Mouse (Mus musculus) liver, embryonic 12.5 days (tissue): ENCODE data around the gene Zfp386. TPM values are rescaled to one million over a fixed set of nuclear protein-coding genes. Genes with fewer than 3 reads are reported as not detected.

ENCODE experiments used
- ATAC-seq: fragments of 200-750 bp; cut with Nextera tagmentation; 2 replicates; pipeline ENCODE4 v1.8.0; 2017; ENCODE audit warnings: moderate number of reproducible peaks, mild to moderate bottlenecking, moderate library complexity
- H3K27ac ChIP-seq: fragments of 300-500 bp; sonication (generic); 2 replicates; pipeline ENCODE4 v1.5.1; 2016; ENCODE audit warnings: mild to moderate bottlenecking
- H3K27me3 ChIP-seq: fragments of 300-500 bp; sonication (generic); replicated peaks from 2 replicates; pipeline ENCODE4 v1.6.1; 2016; ENCODE audit warnings: mild to moderate bottlenecking, moderate library complexity
- H3K36me3 ChIP-seq: fragments of 300-500 bp; sonication (generic); 2 replicates; pipeline ENCODE4 v1.6.1; 2016; ENCODE audit warnings: mild to moderate bottlenecking, moderate library complexity
- H3K4me1 ChIP-seq: fragments of 300-500 bp; sonication (generic); 2 replicates; pipeline ENCODE4 v1.6.1; 2016
- H3K4me2 ChIP-seq: fragments of 300-500 bp; sonication (generic); 2 replicates; pipeline ENCODE4 v1.6.1; 2016; ENCODE audit warnings: mild to moderate bottlenecking, moderate library complexity
- H3K4me3 ChIP-seq: fragments of 300-500 bp; sonication (generic); 2 replicates; pipeline ENCODE4 v1.5.1; 2016; ENCODE audit warnings: mild to moderate bottlenecking, moderate library complexity
- H3K9ac ChIP-seq: fragments of 300-500 bp; sonication (generic); 2 replicates; pipeline ENCODE4 v1.6.1; 2016; ENCODE audit warnings: mild to moderate bottlenecking, moderate library complexity
- H3K9me3 ChIP-seq: fragments of 300-500 bp; sonication (generic); replicated peaks from 2 replicates; pipeline ENCODE4 v1.6.1; 2016; ENCODE audit warnings: mild to moderate bottlenecking, moderate library complexity
- WGBS: fragments of 180-500 bp; shearing (Covaris S2); methylation state at CpG from one replicate; pipeline ENCODE4 v1.1.7; 2016; ENCODE audit not compliant: insufficient replicate concordance; 5-methylcytosine and 5-hydroxymethylcytosine counted together
- polyA plus RNA-seq: library from polyadenylated mRNA; unstranded; fragments of >200 nt; fragmentation: Nextera tagmentation; extraction: Ambion mirVana; gene quantifications from 2 replicates; pipeline ENCODE4 v1.2.1, GENCODE M21; 2016

The Zfp386 gene
- polyA plus RNA-seq, 1 experiment from 2014 or later, result 8.7 TPM

DNA sequence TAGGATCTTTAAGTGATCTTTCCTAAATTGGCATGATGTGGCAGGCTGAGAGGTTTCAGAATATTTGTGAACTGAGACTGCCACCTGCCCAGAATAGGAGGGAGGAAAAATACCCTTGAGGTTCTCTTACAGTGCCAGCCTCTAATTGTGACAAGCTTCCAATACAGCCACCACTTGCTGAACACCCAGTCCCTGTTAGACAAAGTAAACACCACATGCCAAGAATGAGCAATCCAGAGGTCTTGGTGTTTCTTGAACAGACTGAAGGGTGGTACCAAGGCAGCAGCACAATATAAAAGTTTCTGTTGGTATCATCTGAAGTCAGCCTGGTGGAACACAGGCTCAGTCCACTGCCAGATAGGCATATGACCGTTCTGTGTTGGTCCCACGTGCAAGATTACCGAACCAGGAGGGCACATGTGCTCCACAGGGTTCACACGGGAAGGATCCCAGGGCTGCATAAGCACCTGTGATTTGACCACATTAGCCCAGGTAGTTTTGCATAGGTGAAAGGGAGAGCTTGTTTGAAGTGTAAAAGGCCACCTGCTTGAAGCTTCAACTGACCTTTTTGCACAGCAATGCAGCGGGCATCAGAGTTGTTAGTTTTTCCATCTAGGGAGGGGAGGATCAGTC lies 14.2 kb downstream of the Zfp386 start:
- no peak for ATAC-seq
- 78% methylated on average over 5 of the region's 5 CpGs for WGBS
- no peaks in the 10 kb centered on the region for H3K4me1 ChIP-seq

DNA sequence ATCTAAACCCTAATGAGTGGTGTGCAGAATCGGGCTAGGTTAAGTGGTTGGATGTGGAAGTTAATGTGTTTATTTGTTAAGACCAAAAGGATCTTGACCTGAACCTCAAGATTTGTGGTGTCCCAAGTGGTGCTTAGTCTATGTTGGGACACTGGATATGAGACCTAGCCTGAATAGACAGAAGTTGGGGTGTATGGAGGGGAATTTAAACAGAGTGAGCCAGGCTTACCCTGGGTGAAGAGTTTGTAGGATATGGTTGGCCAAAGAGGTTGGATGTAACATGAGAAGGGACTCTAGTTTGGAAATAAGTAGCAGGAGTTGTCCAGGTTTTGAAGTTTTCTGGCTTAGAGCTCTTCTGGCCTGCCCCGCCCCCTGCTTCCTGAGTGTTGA lies 14.7 kb downstream of the Zfp386 start:
- peaks cover 14% of the 10 kb centered on the region for H3K9me3 ChIP-seq
- H3K27ac ChIP-seq, result no peak overlapping the region
- H3K27me3 ChIP-seq, result no peaks in the 10 kb centered on the region
- H3K4me1 ChIP-seq, result no peaks in the 10 kb centered on the region
- no peak for ATAC-seq
- WGBS, result 66% methylated on average over 2 of the region's 2 CpGs
- H3K4me3 ChIP-seq, result no peak overlapping the region
- no peak overlapping the region for H3K4me2 ChIP-seq
- no peak overlapping the region for H3K9ac ChIP-seq
- H3K36me3 ChIP-seq, result peaks cover 40% of the 10 kb centered on the region

More for the DNA sequence above, 14.2 kb downstream of the Zfp386 start:
- no peak overlapping the region for H3K4me3 ChIP-seq
- peaks cover 46% of the 10 kb centered on the region for H3K36me3 ChIP-seq
- H3K27me3 ChIP-seq, result no peaks in the 10 kb centered on the region
- H3K9me3 ChIP-seq, result peaks cover 14% of the 10 kb centered on the region
- no peak overlapping the region for H3K9ac ChIP-seq
- H3K4me2 ChIP-seq, result no peak overlapping the region
- no peak overlapping the region for H3K27ac ChIP-seq

DNA sequence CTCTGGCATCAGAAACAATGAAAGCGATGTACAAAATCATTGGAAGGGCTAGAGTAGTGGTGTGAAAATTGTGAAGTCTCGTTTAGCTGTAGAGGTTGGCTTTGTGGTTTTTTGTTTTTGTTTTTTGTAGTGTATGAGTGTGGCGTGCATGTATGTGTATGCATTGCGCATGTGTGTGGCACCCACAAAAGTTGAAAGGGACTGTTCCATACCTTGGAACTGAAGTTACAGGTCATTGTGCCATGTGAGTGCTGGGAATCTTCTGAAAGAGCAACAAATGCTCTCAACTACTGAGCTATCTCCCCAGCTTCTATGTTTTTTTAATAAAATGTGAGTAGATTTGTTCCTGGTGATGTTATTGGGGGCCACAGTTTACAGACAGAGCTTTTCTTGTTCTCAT lies 15.5 kb downstream of the Zfp386 start:
- no peak for ATAC-seq
- Histone ChIP-seq H3K27me3 (no peaks in the 10 kb centered on the region), H3K9ac (no peak overlapping the region), H3K4me3 (no peak overlapping the region), H3K9me3 (peaks cover 14% of the 10 kb centered on the region), H3K4me1 (no peaks in the 10 kb centered on the region), H3K27ac (no peak overlapping the region), H3K4me2 (no peak overlapping the region), H3K36me3 (peaks cover 35% of the 10 kb centered on the region)
- 71% methylated on average over 4 of the region's 4 CpGs for WGBS

DNA sequence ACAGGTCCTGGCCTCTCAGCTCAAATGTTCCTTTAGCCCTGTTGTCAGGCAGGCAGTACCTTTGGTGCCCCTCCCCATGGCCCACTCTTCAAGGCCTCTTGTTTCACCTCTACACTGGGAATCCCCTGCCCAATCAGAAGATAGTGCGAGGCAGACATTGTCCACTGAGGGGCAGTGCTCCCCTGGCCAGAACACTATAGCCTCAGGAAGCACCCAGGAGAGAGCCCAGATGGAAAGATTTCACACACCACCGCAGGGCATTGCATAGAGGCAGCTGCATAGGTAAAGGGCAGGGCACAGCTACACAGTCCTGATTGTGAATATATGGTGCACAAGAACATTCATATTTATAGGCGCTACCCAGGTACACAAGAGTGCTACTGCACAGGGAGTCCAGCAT lies 23.5 kb downstream of the Zfp386 start:
- Histone ChIP-seq H3K4me2 (no peak overlapping the region), H3K27me3 (peaks cover 6% of the 10 kb centered on the region; the same call in 1 of the 2 replicates), H3K9ac (no peak overlapping the region), H3K4me1 (no peaks in the 10 kb centered on the region), H3K27ac (no peak overlapping the region), H3K36me3 (no peaks in the 10 kb centered on the region), H3K4me3 (no peak overlapping the region), H3K9me3 (no peaks in the 10 kb centered on the region)
- WGBS, result 25% methylated on average over 3 of the region's 3 CpGs
- ATAC-seq, result 0 out of 2 replicates have a peak, but pooled peaks have one; percentile 13

DNA sequence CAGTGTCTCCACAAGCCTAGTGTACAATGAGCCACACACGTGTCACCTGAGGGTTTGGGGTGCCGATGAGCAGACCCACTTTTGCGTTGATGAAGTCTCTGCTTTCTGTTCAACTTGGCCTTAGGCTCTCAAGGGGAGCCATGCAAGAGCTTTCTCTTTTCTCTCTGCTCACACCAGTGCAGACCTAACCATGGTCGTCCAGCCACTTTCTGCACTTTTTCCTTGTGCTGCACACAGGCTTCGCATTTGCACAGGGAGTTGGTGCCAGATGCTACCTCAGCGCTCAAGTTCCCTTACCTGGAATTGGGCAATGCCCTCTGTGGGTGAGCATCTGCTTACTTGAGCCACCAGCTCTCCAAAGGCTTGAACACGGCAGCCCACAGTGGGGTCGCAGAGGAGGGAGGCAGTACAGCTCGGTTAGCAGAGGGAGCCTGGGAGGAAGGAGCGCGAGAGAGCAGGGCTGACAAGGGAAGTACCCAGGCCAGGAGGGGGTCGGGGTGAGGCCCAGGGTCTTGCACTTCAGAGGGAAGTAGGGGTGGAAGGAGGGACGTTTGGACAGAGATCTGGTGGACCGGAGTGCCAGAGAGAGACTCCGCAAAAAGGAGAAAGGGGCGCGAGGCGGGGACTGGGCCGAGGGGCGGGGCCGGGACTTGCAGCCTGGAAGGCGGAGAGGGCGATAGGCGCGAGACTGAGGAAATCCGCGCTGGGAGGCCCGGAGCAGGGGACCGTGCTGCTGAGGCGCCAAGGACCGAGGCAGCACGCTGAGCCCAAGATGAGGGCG lies 29.7 kb downstream of the Zfp386 start, which contains the start of gene Vipr2:
TSS of gene Vipr2 (plus strand) at position 653 of the 781 bp plus-strand sequence.
- Histone ChIP-seq H3K4me3 (peak within 1 kb of the TSS; percentile 52), H3K27me3 (peaks cover 43% of the 10 kb centered on the region), H3K4me1 (0 out of 2 replicates have a peak, but pooled peaks cover 4% of the 10 kb centered on the region), H3K9me3 (no peaks in the 10 kb centered on the region), H3K9ac (peak within 1 kb of the TSS; percentile 35; the same call in 1 of the 2 replicates), H3K36me3 (no peaks in the 10 kb centered on the region), H3K4me2 (peak within 1 kb of the TSS; percentile 71), H3K27ac (no peak within 1 kb of the TSS)
- 4% methylated on average over 33 of the region's 33 CpGs for WGBS
- peak; percentile 75 for ATAC-seq

GRCm38 (mm10) chr12:116077855-116078366 lies 30.4 kb downstream of the Zfp386 start:
- WGBS, result 1% methylated on average over 24 of the region's 24 CpGs
- no peak; the same call in 1 of the 2 replicates for ATAC-seq
- Histone ChIP-seq H3K4me2 (peak overlapping the region; percentile 71), H3K27ac (no peak overlapping the region), H3K36me3 (no peaks in the 10 kb centered on the region), H3K4me1 (0 out of 2 replicates have a peak, but pooled peaks cover 4% of the 10 kb centered on the region), H3K9me3 (no peaks in the 10 kb centered on the region), H3K27me3 (peaks cover 43% of the 10 kb centered on the region), H3K9ac (peak overlapping the region; percentile 35; the same call in 1 of the 2 replicates), H3K4me3 (peak overlapping the region; percentile 52)

DNA sequence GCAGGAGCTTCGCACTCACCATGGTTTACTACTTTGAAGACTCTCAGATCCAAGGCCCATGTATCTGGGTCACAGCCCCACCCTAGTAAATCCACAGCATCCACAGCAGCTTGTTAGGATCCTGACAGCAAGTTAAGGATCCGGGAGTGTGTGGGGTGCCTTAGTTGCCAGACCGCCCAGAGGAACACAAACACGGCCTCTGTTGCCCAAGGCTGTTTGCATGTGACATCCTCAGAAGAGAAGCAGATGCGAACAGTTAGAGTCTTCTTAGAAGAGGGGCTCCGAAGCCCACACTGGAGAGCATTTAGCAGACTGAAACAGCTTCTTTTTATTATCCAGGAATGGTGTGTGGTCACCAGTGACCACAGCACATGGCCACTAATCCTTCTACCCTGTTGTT lies 35.6 kb downstream of the Zfp386 start:
- no peak overlapping the region for H3K9ac ChIP-seq

DNA sequence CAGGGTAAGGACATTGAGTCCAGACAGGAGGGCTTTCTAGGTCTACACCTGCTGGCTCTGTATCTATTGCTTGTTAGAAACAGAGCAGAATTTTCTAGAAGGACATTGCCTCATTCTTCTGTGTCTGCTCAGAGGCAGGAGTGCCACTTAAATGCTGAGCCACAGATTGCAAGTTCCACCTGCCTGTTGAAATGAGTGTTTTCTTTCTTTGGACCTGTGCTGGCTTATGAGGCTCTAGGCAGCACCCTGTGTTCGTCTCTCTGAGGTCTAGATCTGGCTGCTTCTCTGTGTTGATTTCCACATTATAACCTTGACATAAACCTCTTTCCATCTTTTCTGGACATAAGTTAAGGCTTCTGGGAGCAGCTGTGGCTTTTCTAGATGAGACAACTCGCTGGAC lies 36.8 kb downstream of the Zfp386 start:
- no peak for ATAC-seq
- H3K4me3 ChIP-seq, result no peak overlapping the region
- no peaks in the 10 kb centered on the region for H3K36me3 ChIP-seq
- no peak overlapping the region for H3K4me2 ChIP-seq
- H3K9ac ChIP-seq, result no peak overlapping the region
- WGBS, result 43% methylated on average over 2 of the region's 2 CpGs
- no peaks in the 10 kb centered on the region for H3K9me3 ChIP-seq
- peaks cover 6% of the 10 kb centered on the region for H3K27me3 ChIP-seq
- H3K4me1 ChIP-seq, result no peaks in the 10 kb centered on the region
- H3K27ac ChIP-seq, result no peak overlapping the region

More for the DNA sequence above, 35.6 kb downstream of the Zfp386 start:
- H3K27ac ChIP-seq, result no peak overlapping the region
- H3K9me3 ChIP-seq, result no peaks in the 10 kb centered on the region
- H3K36me3 ChIP-seq, result no peaks in the 10 kb centered on the region
- peaks cover 16% of the 10 kb centered on the region for H3K27me3 ChIP-seq
- 70% methylated on average over 6 of the region's 6 CpGs for WGBS
- ATAC-seq, result no peak
- no peak overlapping the region for H3K4me3 ChIP-seq
- no peak overlapping the region for H3K4me2 ChIP-seq
- no peaks in the 10 kb centered on the region for H3K4me1 ChIP-seq

DNA sequence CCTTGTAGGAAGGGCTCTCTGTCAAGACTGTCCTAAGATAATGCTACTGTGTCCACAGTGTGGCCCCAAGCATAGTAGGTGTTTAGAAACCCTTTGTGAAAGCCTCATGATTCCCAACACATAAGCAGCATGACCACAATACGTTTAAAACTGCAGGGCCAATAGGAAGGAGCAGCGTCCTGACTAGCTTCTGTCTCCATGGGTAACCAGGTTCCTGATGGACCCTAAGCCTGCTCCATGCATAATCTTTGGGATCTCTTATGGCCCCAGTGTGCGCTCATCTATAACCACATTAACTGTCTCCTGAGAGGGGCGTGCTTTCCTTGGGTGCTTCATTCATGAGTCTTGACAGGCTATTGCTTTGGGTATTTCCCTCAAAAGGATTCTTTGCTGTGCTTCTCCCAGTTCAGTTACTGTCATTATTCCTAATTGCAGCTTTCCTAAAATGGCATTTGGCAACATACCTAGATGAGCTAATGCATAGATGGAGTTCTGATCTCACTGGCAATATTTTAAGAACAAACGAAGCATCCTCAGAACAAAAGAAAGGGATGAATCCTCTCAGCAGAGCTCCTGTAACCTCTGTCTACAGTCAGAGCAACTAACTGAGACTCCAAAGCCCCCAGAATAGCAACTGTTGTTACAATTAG lies 39.6 kb downstream of the Zfp386 start:
- Histone ChIP-seq H3K27ac (no peak overlapping the region), H3K4me2 (no peak overlapping the region), H3K4me3 (no peak overlapping the region), H3K36me3 (no peaks in the 10 kb centered on the region), H3K9me3 (no peaks in the 10 kb centered on the region), H3K9ac (no peak overlapping the region), H3K27me3 (no peaks in the 10 kb centered on the region), H3K4me1 (no peaks in the 10 kb centered on the region)
- WGBS, result 68% methylated on average over 5 of the region's 5 CpGs
- ATAC-seq, result no peak

DNA sequence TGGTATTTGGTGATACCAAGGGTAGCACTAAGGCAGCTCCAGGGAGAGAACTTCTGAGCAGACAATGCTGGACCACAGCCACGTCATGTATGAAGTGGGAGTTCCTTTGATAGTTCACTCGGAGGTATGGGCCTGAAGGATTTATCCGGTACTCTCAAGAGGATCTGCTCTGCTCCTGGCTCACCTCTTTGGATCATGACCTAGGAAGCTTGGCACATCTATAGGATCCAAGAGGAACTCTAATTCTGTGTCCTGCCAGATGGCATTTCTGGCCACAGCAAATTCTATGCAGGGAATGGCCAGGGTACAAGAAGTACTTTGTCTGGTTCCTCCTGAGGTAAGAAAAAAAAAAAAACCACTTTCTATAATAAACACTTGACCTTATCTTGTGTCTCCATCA lies 42.3 kb downstream of the Zfp386 start:
- Histone ChIP-seq H3K4me1 (no peaks in the 10 kb centered on the region), H3K9me3 (no peaks in the 10 kb centered on the region), H3K4me2 (no peak overlapping the region), H3K4me3 (no peak overlapping the region), H3K9ac (no peak overlapping the region), H3K36me3 (no peaks in the 10 kb centered on the region), H3K27me3 (no peaks in the 10 kb centered on the region), H3K27ac (no peak overlapping the region)
- 69% methylated on average over 3 of the region's 3 CpGs for WGBS
- ATAC-seq, result no peak

DNA sequence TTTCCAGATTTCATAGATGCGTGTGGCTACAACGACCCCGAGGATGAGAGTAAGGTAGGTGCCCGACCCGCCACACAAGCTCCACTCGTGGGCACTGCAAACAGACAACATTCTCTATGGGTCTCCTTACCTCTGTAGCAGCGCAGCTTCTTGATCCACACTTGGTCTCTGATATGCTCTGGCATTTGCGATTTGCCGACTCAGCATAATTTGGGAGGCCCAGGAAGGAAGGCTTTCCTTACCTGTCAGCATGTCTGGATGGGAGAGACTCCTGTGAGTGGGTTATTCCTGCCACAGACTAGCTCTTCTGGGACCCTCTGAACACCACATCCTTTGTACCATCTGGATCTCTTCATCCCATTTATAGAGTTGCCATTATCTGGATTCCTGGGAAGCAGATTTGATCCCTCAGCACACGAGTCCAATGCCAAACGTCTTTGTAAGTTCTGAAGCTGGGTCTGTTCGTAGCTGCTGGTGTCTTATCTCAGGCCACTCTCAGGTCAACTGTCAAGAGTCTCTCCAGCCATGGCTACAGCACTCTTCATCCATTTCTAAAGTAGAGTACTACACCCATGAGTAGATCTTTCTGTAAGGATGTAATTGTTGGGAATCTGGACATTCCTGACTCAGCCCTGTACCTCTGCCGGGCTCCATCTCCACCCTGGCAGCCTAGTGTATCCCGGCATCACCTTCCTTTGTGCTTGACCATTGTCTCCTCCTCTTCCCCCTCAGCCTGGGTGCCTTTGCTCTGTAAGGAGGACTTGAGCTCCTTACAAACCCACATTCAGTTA lies 47.4 kb downstream of the Zfp386 start:
- Histone ChIP-seq H3K4me3 (no peak overlapping the region), H3K4me2 (no peak overlapping the region), H3K36me3 (no peaks in the 10 kb centered on the region), H3K9ac (no peak overlapping the region), H3K4me1 (no peaks in the 10 kb centered on the region), H3K9me3 (no peaks in the 10 kb centered on the region), H3K27ac (no peak overlapping the region), H3K27me3 (no peaks in the 10 kb centered on the region)
- no peak for ATAC-seq
- WGBS, result 62% methylated on average over 14 of the region's 14 CpGs
